Mouse (Mus musculus): ENCODE measurements around the gene Prkn.

Prkn gene

GRCm38 (mm10) chr17:12040546-12040945 is 1200.4 kb downstream of the Prkn start:
- DNase-seq (ENCODE audit: low spot score) = no peak

GRCm38 (mm10) chr17:12041091-12041655 is 1201.0 kb downstream of the Prkn start:
- no peak for DNase-seq (ENCODE audit: low spot score)

- no peak for DNase-seq (ENCODE audit: low spot score)
Measured at GRCm38 (mm10) chr17:12042561-12043256, 1202.5 kb downstream of the Prkn start.

- no peak for DNase-seq (ENCODE audit: low spot score)
Measured at GRCm38 (mm10) chr17:12044222-12044621, 1204.0 kb downstream of the Prkn start.

- DNase-seq (ENCODE audit: low spot score) = no peak
Measured at GRCm38 (mm10) chr17:12045861-12046273, 1205.7 kb downstream of the Prkn start.

GRCm38 (mm10) chr17:12047032-12047431 is 1206.8 kb downstream of the Prkn start:
- DNase-seq (ENCODE audit: low spot score) = no peak

- no peak for DNase-seq (ENCODE audit: low spot score)
Measured at GRCm38 (mm10) chr17:12047523-12047922, 1207.3 kb downstream of the Prkn start.

GRCm38 (mm10) chr17:12048695-12049490 is 1208.7 kb downstream of the Prkn start:
- no peak for DNase-seq (ENCODE audit: low spot score)

GRCm38 (mm10) chr17:12050261-12050660 is 1210.1 kb downstream of the Prkn start:
- DNase-seq (ENCODE audit: low spot score) = no peak

- DNase-seq (ENCODE audit: low spot score) = no peak
Measured at GRCm38 (mm10) chr17:12051031-12051430, 1210.8 kb downstream of the Prkn start.

GRCm38 (mm10) chr17:12052651-12053050 is 1212.5 kb downstream of the Prkn start:
- DNase-seq (ENCODE audit: low spot score) = no peak

GRCm38 (mm10) chr17:12059041-12059440 is 1218.9 kb downstream of the Prkn start:
- DNase-seq (ENCODE audit: low spot score) = no peak

- DNase-seq (ENCODE audit: low spot score) = no peak
Measured at GRCm38 (mm10) chr17:12061381-12061780, 1221.2 kb downstream of the Prkn start.

GRCm38 (mm10) chr17:12062861-12063260 is 1222.7 kb downstream of the Prkn start:
- DNase-seq (ENCODE audit: low spot score) = no peak

GRCm38 (mm10) chr17:12063533-12063932 is 1223.3 kb downstream of the Prkn start:
- no peak for DNase-seq (ENCODE audit: low spot score)

- DNase-seq (ENCODE audit: low spot score) = no peak
Measured at GRCm38 (mm10) chr17:12066054-12066453, 1225.9 kb downstream of the Prkn start.

GRCm38 (mm10) chr17:12076816-12077215 is 1236.6 kb downstream of the Prkn start:
- DNase-seq (ENCODE audit: low spot score) = no peak

- no peak for DNase-seq (ENCODE audit: low spot score)
Measured at GRCm38 (mm10) chr17:12080656-12081495, 1240.7 kb downstream of the Prkn start.

- no peak for DNase-seq (ENCODE audit: low spot score)
Measured at GRCm38 (mm10) chr17:12082201-12082600, 1242.0 kb downstream of the Prkn start.

- no peak for DNase-seq (ENCODE audit: low spot score)
Measured at GRCm38 (mm10) chr17:12090261-12090927, 1250.2 kb downstream of the Prkn start.

- DNase-seq (ENCODE audit: low spot score) = no peak
Measured at GRCm38 (mm10) chr17:12092901-12093564, 1252.8 kb downstream of the Prkn start.
